Mouse (Mus musculus) neural tube, embryonic 15.5 days (tissue): ENCODE results near the gene 2010111I01Rik. TPM values are rescaled to one million over a fixed set of nuclear protein-coding genes. Genes with fewer than 3 reads are reported as not detected.
"Not testable (repeated sequence)": the region's sequence is repeated elsewhere in the genome, so short reads cannot be mapped to it uniquely, and the experiment has no call there.

Experiments used
- ATAC-seq: fragments of 200-750 bp; cut with Nextera tagmentation; 2 replicates; pipeline ENCODE4 v1.8.0; 2017; ENCODE audit warnings: mild to moderate bottlenecking, moderate TSS enrichment, moderate library complexity; ENCODE audit not compliant: low FRiP score
- H3K27ac ChIP-seq: fragments of 300-500 bp; sonication (generic); replicated peaks from 2 replicates; pipeline ENCODE4 v1.5.1; 2015; ENCODE audit warnings: mild to moderate bottlenecking, inconsistent platforms
- H3K27me3 ChIP-seq: fragments of 300-500 bp; sonication (generic); replicated peaks from 2 replicates; pipeline ENCODE4 v1.6.1; 2015; ENCODE audit warnings: inconsistent platforms
- H3K36me3 ChIP-seq: fragments of 300-500 bp; sonication (generic); 2 replicates; pipeline ENCODE4 v1.6.1; 2015; ENCODE audit warnings: inconsistent platforms
- H3K4me1 ChIP-seq: fragments of 300-500 bp; sonication (generic); 2 replicates; pipeline ENCODE4 v1.6.1; 2015; ENCODE audit warnings: inconsistent platforms
- H3K4me2 ChIP-seq: fragments of 300-500 bp; sonication (generic); 2 replicates; pipeline ENCODE4 v1.6.1; 2015; ENCODE audit warnings: inconsistent platforms, mild to moderate bottlenecking, moderate library complexity
- H3K4me3 ChIP-seq: fragments of 300-500 bp; sonication (generic); replicated peaks from 2 replicates; pipeline ENCODE4 v1.5.1; 2015; ENCODE audit warnings: mild to moderate bottlenecking, inconsistent platforms
- H3K9ac ChIP-seq: fragments of 300-500 bp; sonication (generic); replicated peaks from 2 replicates; pipeline ENCODE4 v1.6.1; 2015; ENCODE audit warnings: mild to moderate bottlenecking, inconsistent platforms
- H3K9me3 ChIP-seq: fragments of 300-500 bp; sonication (generic); replicated peaks from 2 replicates; pipeline ENCODE4 v1.6.1; 2016; ENCODE audit warnings: inconsistent platforms
- whole genome bisulfite sequencing: fragments of 180-500 bp; shearing (Covaris S2); methylation state at CpG from one replicate; pipeline ENCODE4 v1.1.7; 2015; ENCODE audit warnings: mixed read lengths; 5-methylcytosine and 5-hydroxymethylcytosine counted together
- polyA plus RNA-seq: library from polyadenylated mRNA; unstranded; fragments of >200 nt; fragmentation: Nextera tagmentation; extraction: Ambion mirVana; gene quantifications from 2 replicates; pipeline ENCODE4 v1.2.1, GENCODE M21; 2015

2010111I01Rik gene
- polyA plus RNA-seq, 1 experiment from 2014 or later = 36.1 TPM

- WGBS = 68% methylated on average over 2 of the region's 2 CpGs
- no peak overlapping the region for H3K4me2 ChIP-seq
- no peaks in the 10 kb centered on the region for H3K36me3 ChIP-seq
- no peaks in the 10 kb centered on the region for H3K9me3 ChIP-seq
- ATAC-seq = no peak
- no peak overlapping the region for H3K9ac ChIP-seq
- no peak overlapping the region for H3K4me3 ChIP-seq
- peaks cover 7% of the 10 kb centered on the region; the same call in 1 of the 2 replicates for H3K4me1 ChIP-seq
- H3K27ac ChIP-seq = no peak overlapping the region
- H3K27me3 ChIP-seq = no peaks in the 10 kb centered on the region
Measured at GRCm38 (mm10) chr13:63232558-63232957, 267.9 kb downstream of the 2010111I01Rik start.

GRCm38 (mm10) chr13:63234520-63234919, 269.8 kb downstream of the 2010111I01Rik start:
- not testable (repeated sequence) for ATAC-seq, H3K27me3 ChIP-seq, H3K27ac ChIP-seq, H3K4me2 ChIP-seq, H3K36me3 ChIP-seq, H3K4me3 ChIP-seq, H3K9ac ChIP-seq, H3K9me3 ChIP-seq
- H3K4me1 ChIP-seq = peaks cover 16% of the 10 kb centered on the region

GRCm38 (mm10) chr13:63235551-63235950, 270.9 kb downstream of the 2010111I01Rik start:
- WGBS = 87% methylated on average over 3 of the region's 3 CpGs

GRCm38 (mm10) chr13:63236159-63236893, 271.6 kb downstream of the 2010111I01Rik start:
- Histone ChIP-seq H3K36me3 (no peaks in the 10 kb centered on the region), H3K9me3 (no peaks in the 10 kb centered on the region), H3K4me3 (no peak overlapping the region), H3K4me2 (no peak overlapping the region), H3K27ac (no peak overlapping the region), H3K9ac (no peak overlapping the region), H3K4me1 (peaks cover 26% of the 10 kb centered on the region), H3K27me3 (no peaks in the 10 kb centered on the region)
- no peak for ATAC-seq
- 57% methylated on average over 5 of the region's 5 CpGs for WGBS

More at GRCm38 (mm10) chr13:63235551-63235950, 270.9 kb downstream of the 2010111I01Rik start:
- no peaks in the 10 kb centered on the region for H3K27me3 ChIP-seq
- no peak overlapping the region for H3K4me3 ChIP-seq
- ATAC-seq = no peak
- no peak overlapping the region for H3K4me2 ChIP-seq
- H3K9me3 ChIP-seq = no peaks in the 10 kb centered on the region
- H3K27ac ChIP-seq = no peak overlapping the region
- peaks cover 19% of the 10 kb centered on the region for H3K4me1 ChIP-seq
- no peak overlapping the region for H3K9ac ChIP-seq
- H3K36me3 ChIP-seq = no peaks in the 10 kb centered on the region

GRCm38 (mm10) chr13:63238045-63238444, 273.4 kb downstream of the 2010111I01Rik start:
- Histone ChIP-seq H3K36me3 (no peaks in the 10 kb centered on the region), H3K4me3 (no peak overlapping the region), H3K4me2 (no peak overlapping the region), H3K9ac (no peak overlapping the region), H3K27ac (no peak overlapping the region), H3K27me3 (no peaks in the 10 kb centered on the region), H3K4me1 (peaks cover 38% of the 10 kb centered on the region), H3K9me3 (no peaks in the 10 kb centered on the region)
- ATAC-seq = no peak
- 88% methylated on average over 7 of the region's 7 CpGs for WGBS

- Histone ChIP-seq H3K4me1 (peaks cover 39% of the 10 kb centered on the region), H3K9ac (peak overlapping the region; percentile 76), H3K27me3 (no peaks in the 10 kb centered on the region), H3K27ac (peak overlapping the region; percentile 84), H3K4me3 (peak overlapping the region; percentile 73), H3K9me3 (no peaks in the 10 kb centered on the region), H3K36me3 (no peaks in the 10 kb centered on the region), H3K4me2 (peak overlapping the region; percentile 85)
- WGBS = 2% methylated on average over 11 of the region's 11 CpGs
- peak; percentile 65 for ATAC-seq
Measured at GRCm38 (mm10) chr13:63239301-63239804, 274.7 kb downstream of the 2010111I01Rik start.

- ATAC-seq = peak; percentile 89
- Histone ChIP-seq H3K27ac (peak overlapping the region; percentile 84), H3K27me3 (no peaks in the 10 kb centered on the region), H3K4me1 (peaks cover 43% of the 10 kb centered on the region), H3K9me3 (no peaks in the 10 kb centered on the region), H3K9ac (peak overlapping the region; percentile 76), H3K4me2 (peak overlapping the region; percentile 85), H3K4me3 (peak overlapping the region; percentile 73), H3K36me3 (no peaks in the 10 kb centered on the region)
- WGBS = under 1% methylated on average over 50 of the region's 51 CpGs
Measured at GRCm38 (mm10) chr13:63239877-63240671, 275.4 kb downstream of the 2010111I01Rik start.

- H3K27ac ChIP-seq = no peak overlapping the region
- no peak for ATAC-seq
- 30% methylated on average over 5 of the region's 5 CpGs for WGBS
Measured at GRCm38 (mm10) chr13:63240835-63241234, 276.1 kb downstream of the 2010111I01Rik start.

GRCm38 (mm10) chr13:63241665-63242064, 277.0 kb downstream of the 2010111I01Rik start:
- Histone ChIP-seq H3K4me2 (peak overlapping the region; percentile 85), H3K9me3 (no peaks in the 10 kb centered on the region), H3K27me3 (no peaks in the 10 kb centered on the region), H3K36me3 (no peaks in the 10 kb centered on the region), H3K4me1 (peaks cover 44% of the 10 kb centered on the region), H3K4me3 (peak overlapping the region; percentile 73; the same call in 1 of the 2 replicates), H3K9ac (no peak overlapping the region), H3K27ac (no peak overlapping the region)
- WGBS = 89% methylated on average over 3 of the region's 3 CpGs
- no peak for ATAC-seq

More at GRCm38 (mm10) chr13:63240835-63241234, 276.1 kb downstream of the 2010111I01Rik start:
- Histone ChIP-seq H3K4me2 (peak overlapping the region; percentile 85), H3K4me3 (peak overlapping the region; percentile 73), H3K9me3 (no peaks in the 10 kb centered on the region), H3K9ac (peak overlapping the region; percentile 76; the same call in 1 of the 2 replicates), H3K36me3 (no peaks in the 10 kb centered on the region), H3K4me1 (peaks cover 47% of the 10 kb centered on the region), H3K27me3 (no peaks in the 10 kb centered on the region)

- no peaks in the 10 kb centered on the region for H3K9me3 ChIP-seq
- no peaks in the 10 kb centered on the region for H3K36me3 ChIP-seq
- H3K4me3 ChIP-seq = peak overlapping the region; percentile 0; the same call in 1 of the 2 replicates
- ATAC-seq = no peak
- H3K9ac ChIP-seq = no peak overlapping the region
- peaks cover 44% of the 10 kb centered on the region for H3K4me1 ChIP-seq
- H3K4me2 ChIP-seq = peak overlapping the region; percentile 85
- no peak overlapping the region for H3K27ac ChIP-seq
- 71% methylated on average over 10 of the region's 10 CpGs for WGBS
- no peaks in the 10 kb centered on the region for H3K27me3 ChIP-seq
Measured at GRCm38 (mm10) chr13:63242401-63243192, 277.9 kb downstream of the 2010111I01Rik start.

GRCm38 (mm10) chr13:63243586-63243985, 278.9 kb downstream of the 2010111I01Rik start:
- 77% methylated on average over 5 of the region's 5 CpGs for WGBS
- Histone ChIP-seq H3K36me3 (no peaks in the 10 kb centered on the region), H3K4me1 (peaks cover 44% of the 10 kb centered on the region), H3K4me3 (no peak overlapping the region), H3K9ac (no peak overlapping the region), H3K27me3 (no peaks in the 10 kb centered on the region), H3K27ac (no peak overlapping the region), H3K4me2 (peak overlapping the region; percentile 9; the same call in 1 of the 2 replicates), H3K9me3 (no peaks in the 10 kb centered on the region)
- no peak for ATAC-seq
